Mouse (Mus musculus) kidney, embryonic 15.5 days (tissue): Measurements from ENCODE around the gene Pdlim5. TPM values are rescaled to one million over a fixed set of nuclear protein-coding genes. Genes with fewer than 3 reads are reported as not detected.

Experiments
- ATAC-seq: fragments of 200-750 bp; cut with Nextera tagmentation; replicated peaks from 2 replicates; pipeline ENCODE4 v1.8.0; 2017; ENCODE audit warnings: moderate TSS enrichment; ENCODE audit not compliant: low FRiP score
- H3K27ac ChIP-seq: fragments of 300-500 bp; sonication (generic); 2 replicates; pipeline ENCODE4 v1.5.1; 2015; ENCODE audit warnings: mild to moderate bottlenecking, inconsistent platforms
- H3K27me3 ChIP-seq: fragments of 300-500 bp; sonication (generic); 2 replicates; pipeline ENCODE4 v1.6.1; 2015; ENCODE audit warnings: inconsistent platforms
- H3K36me3 ChIP-seq: fragments of 300-500 bp; sonication (generic); 2 replicates; pipeline ENCODE4 v1.6.1; 2015; ENCODE audit warnings: inconsistent platforms
- H3K4me1 ChIP-seq: fragments of 300-500 bp; sonication (generic); 2 replicates; pipeline ENCODE4 v1.6.1; 2015; ENCODE audit warnings: inconsistent platforms
- H3K4me2 ChIP-seq: fragments of 300-500 bp; sonication (generic); 2 replicates; pipeline ENCODE4 v1.6.1; 2015; ENCODE audit warnings: moderate library complexity, mild to moderate bottlenecking, inconsistent platforms
- H3K4me3 ChIP-seq: fragments of 300-500 bp; sonication (generic); replicated peaks from 2 replicates; pipeline ENCODE4 v1.5.1; 2015; ENCODE audit warnings: mild to moderate bottlenecking, inconsistent platforms
- H3K9ac ChIP-seq: fragments of 300-500 bp; sonication (generic); 2 replicates; pipeline ENCODE4 v1.6.1; 2015; ENCODE audit warnings: mild to moderate bottlenecking, inconsistent platforms
- H3K9me3 ChIP-seq: fragments of 300-500 bp; sonication (generic); replicated peaks from 2 replicates; pipeline ENCODE4 v1.6.1; 2016; ENCODE audit warnings: inconsistent platforms
- WGBS: fragments of 180-500 bp; shearing (Covaris S2); methylation state at CpG from one replicate; pipeline ENCODE4 v1.1.7; 2015; ENCODE audit warnings: mixed read lengths; 5-methylcytosine and 5-hydroxymethylcytosine counted together
- polyA plus RNA-seq: library from polyadenylated mRNA; unstranded; fragments of >200 nt; fragmentation: Nextera tagmentation; extraction: Ambion mirVana; gene quantifications from 2 replicates; pipeline ENCODE4 v1.2.1, GENCODE M21; 2015

The Pdlim5 gene
- polyA plus RNA-seq, 1 experiment from 2014 or later: 46.6 TPM

GRCm38 (mm10) chr3:142332716-142333115 is 62.8 kb downstream of the Pdlim5 start:
- no peak overlapping the region for H3K4me3 ChIP-seq
- no peaks in the 10 kb centered on the region for H3K27me3 ChIP-seq
- no peak overlapping the region for H3K27ac ChIP-seq
- peaks cover 7% of the 10 kb centered on the region for H3K4me1 ChIP-seq
- H3K9me3 ChIP-seq: no peaks in the 10 kb centered on the region
- 75% methylated on average over 4 of the region's 4 CpGs for WGBS
- H3K36me3 ChIP-seq: no peaks in the 10 kb centered on the region
- H3K4me2 ChIP-seq: no peak overlapping the region
- ATAC-seq: no peak
- H3K9ac ChIP-seq: no peak overlapping the region

GRCm38 (mm10) chr3:142331872-142332554 is 63.5 kb downstream of the Pdlim5 start:
- 83% methylated on average over 4 of the region's 4 CpGs for WGBS
- no peaks in the 10 kb centered on the region for H3K27me3 ChIP-seq
- no peak overlapping the region for H3K27ac ChIP-seq
- no peaks in the 10 kb centered on the region for H3K9me3 ChIP-seq
- H3K4me2 ChIP-seq: no peak overlapping the region
- H3K36me3 ChIP-seq: no peaks in the 10 kb centered on the region
- H3K9ac ChIP-seq: no peak overlapping the region
- peaks cover 6% of the 10 kb centered on the region; the same call in 1 of the 2 replicates for H3K4me1 ChIP-seq
- ATAC-seq: no peak
- no peak overlapping the region for H3K4me3 ChIP-seq

GRCm38 (mm10) chr3:142330425-142330824 is 65.1 kb downstream of the Pdlim5 start:
- no peak for ATAC-seq
- WGBS: 28% methylated on average over 3 of the region's 3 CpGs
- no peaks in the 10 kb centered on the region for H3K27me3 ChIP-seq

GRCm38 (mm10) chr3:142323592-142323991 is 71.9 kb downstream of the Pdlim5 start:
- no peak overlapping the region for H3K27ac ChIP-seq
- H3K4me2 ChIP-seq: no peak overlapping the region
- H3K9ac ChIP-seq: no peak overlapping the region
- no peak overlapping the region for H3K4me3 ChIP-seq
- 0 out of 2 replicates have a peak, but pooled peaks cover 4% of the 10 kb centered on the region for H3K4me1 ChIP-seq
- WGBS: 65% methylated on average over 6 of the region's 6 CpGs
- no peaks in the 10 kb centered on the region for H3K27me3 ChIP-seq
- no peaks in the 10 kb centered on the region for H3K36me3 ChIP-seq
- ATAC-seq: no peak
- no peaks in the 10 kb centered on the region for H3K9me3 ChIP-seq

More at GRCm38 (mm10) chr3:142330425-142330824, 65.1 kb downstream of the Pdlim5 start:
- H3K4me1 ChIP-seq: peaks cover 6% of the 10 kb centered on the region; the same call in 1 of the 2 replicates
- H3K4me3 ChIP-seq: no peak overlapping the region
- no peak overlapping the region for H3K9ac ChIP-seq
- no peak overlapping the region for H3K4me2 ChIP-seq
- H3K36me3 ChIP-seq: no peaks in the 10 kb centered on the region
- H3K9me3 ChIP-seq: no peaks in the 10 kb centered on the region
- H3K27ac ChIP-seq: peak overlapping the region; percentile 60; the same call in 1 of the 2 replicates

- Histone ChIP-seq H3K9me3 (no peaks in the 10 kb centered on the region), H3K27ac (no peak overlapping the region), H3K27me3 (no peaks in the 10 kb centered on the region), H3K4me1 (0 out of 2 replicates have a peak, but pooled peaks cover 4% of the 10 kb centered on the region), H3K4me2 (no peak overlapping the region), H3K9ac (no peak overlapping the region), H3K4me3 (no peak overlapping the region), H3K36me3 (no peaks in the 10 kb centered on the region)
- 51% methylated on average over 6 of the region's 6 CpGs for WGBS
- no peak; the same call in 1 of the 2 replicates for ATAC-seq
Measured at GRCm38 (mm10) chr3:142321930-142322329, 73.6 kb downstream of the Pdlim5 start.

GRCm38 (mm10) chr3:142318147-142318546 is 77.3 kb downstream of the Pdlim5 start:
- H3K36me3 ChIP-seq: no peaks in the 10 kb centered on the region
- H3K9me3 ChIP-seq: no peaks in the 10 kb centered on the region
- WGBS: 55% methylated on average over 2 of the region's 2 CpGs
- H3K4me2 ChIP-seq: no peak overlapping the region
- peaks cover 9% of the 10 kb centered on the region; the same call in 1 of the 2 replicates for H3K4me1 ChIP-seq
- H3K9ac ChIP-seq: no peak overlapping the region
- H3K27me3 ChIP-seq: no peaks in the 10 kb centered on the region
- H3K27ac ChIP-seq: peak overlapping the region; percentile 56; the same call in 1 of the 2 replicates
- H3K4me3 ChIP-seq: no peak overlapping the region
- ATAC-seq: peak; percentile 80; the same call in 1 of the 2 replicates

GRCm38 (mm10) chr3:142316138-142316740 is 79.3 kb downstream of the Pdlim5 start:
- Histone ChIP-seq H3K27me3 (no peaks in the 10 kb centered on the region), H3K36me3 (0 out of 2 replicates have a peak, but pooled peaks cover 4% of the 10 kb centered on the region), H3K4me2 (no peak overlapping the region), H3K9ac (no peak overlapping the region), H3K4me1 (peaks cover 5% of the 10 kb centered on the region; the same call in 1 of the 2 replicates), H3K4me3 (no peak overlapping the region), H3K27ac (peak overlapping the region; percentile 18; the same call in 1 of the 2 replicates), H3K9me3 (no peaks in the 10 kb centered on the region)
- WGBS: 35% methylated on average over 2 of the region's 2 CpGs
- ATAC-seq: peak; percentile 90

GRCm38 (mm10) chr3:142311075-142311474 is 84.4 kb downstream of the Pdlim5 start:
- Histone ChIP-seq H3K27ac (no peak overlapping the region), H3K36me3 (0 out of 2 replicates have a peak, but pooled peaks cover 4% of the 10 kb centered on the region), H3K4me1 (peaks cover 8% of the 10 kb centered on the region), H3K9ac (no peak overlapping the region), H3K4me2 (no peak overlapping the region), H3K4me3 (no peak overlapping the region), H3K9me3 (no peaks in the 10 kb centered on the region), H3K27me3 (no peaks in the 10 kb centered on the region)
- 63% methylated on average over 2 of the region's 2 CpGs for WGBS
- no peak for ATAC-seq

- no peaks in the 10 kb centered on the region for H3K9me3 ChIP-seq
- H3K9ac ChIP-seq: no peak overlapping the region
- no peak overlapping the region for H3K4me3 ChIP-seq
- no peak overlapping the region for H3K4me2 ChIP-seq
- H3K36me3 ChIP-seq: 0 out of 2 replicates have a peak, but pooled peaks cover 4% of the 10 kb centered on the region
- H3K27ac ChIP-seq: no peak overlapping the region
- 46% methylated on average over 2 of the region's 2 CpGs for WGBS
- no peaks in the 10 kb centered on the region for H3K27me3 ChIP-seq
- H3K4me1 ChIP-seq: peaks cover 6% of the 10 kb centered on the region
- no peak for ATAC-seq
Measured at GRCm38 (mm10) chr3:142310446-142310845, 85.0 kb downstream of the Pdlim5 start.

- Histone ChIP-seq H3K9ac (no peak overlapping the region), H3K27me3 (no peaks in the 10 kb centered on the region), H3K9me3 (no peaks in the 10 kb centered on the region), H3K27ac (no peak overlapping the region), H3K4me3 (no peak overlapping the region), H3K4me2 (no peak overlapping the region), H3K36me3 (0 out of 2 replicates have a peak, but pooled peaks cover 3% of the 10 kb centered on the region), H3K4me1 (no peaks in the 10 kb centered on the region)
- ATAC-seq: no peak
- WGBS: 86% methylated on average over 7 of the region's 7 CpGs
Measured at GRCm38 (mm10) chr3:142295287-142295676, 100.2 kb downstream of the Pdlim5 start.

- Histone ChIP-seq H3K4me3 (no peak overlapping the region), H3K4me1 (no peaks in the 10 kb centered on the region), H3K27me3 (no peaks in the 10 kb centered on the region), H3K9me3 (no peaks in the 10 kb centered on the region), H3K36me3 (0 out of 2 replicates have a peak, but pooled peaks cover 3% of the 10 kb centered on the region), H3K9ac (no peak overlapping the region), H3K27ac (no peak overlapping the region), H3K4me2 (no peak overlapping the region)
- 26% methylated on average over 7 of the region's 7 CpGs for whole genome bisulfite sequencing
- peak; percentile 56 for ATAC-seq
Measured at GRCm38 (mm10) chr3:142294616-142295286, 100.7 kb downstream of the Pdlim5 start.

- Histone ChIP-seq H3K4me2 (no peak overlapping the region), H3K27ac (no peak overlapping the region), H3K36me3 (0 out of 2 replicates have a peak, but pooled peaks cover 3% of the 10 kb centered on the region), H3K9me3 (no peaks in the 10 kb centered on the region), H3K9ac (no peak overlapping the region), H3K27me3 (no peaks in the 10 kb centered on the region), H3K4me1 (no peaks in the 10 kb centered on the region), H3K4me3 (no peak overlapping the region)
- 80% methylated on average over 7 of the region's 7 CpGs for WGBS
- ATAC-seq: no peak
Measured at GRCm38 (mm10) chr3:142293561-142293960, 101.9 kb downstream of the Pdlim5 start.
